Mouse (Mus musculus): ENCODE measurements around the gene AY761185.
"Not testable (repeated sequence)": the region's sequence is repeated elsewhere in the genome, so short reads cannot be mapped to it uniquely, and the experiment has no call there.

Gene AY761185

DNA sequence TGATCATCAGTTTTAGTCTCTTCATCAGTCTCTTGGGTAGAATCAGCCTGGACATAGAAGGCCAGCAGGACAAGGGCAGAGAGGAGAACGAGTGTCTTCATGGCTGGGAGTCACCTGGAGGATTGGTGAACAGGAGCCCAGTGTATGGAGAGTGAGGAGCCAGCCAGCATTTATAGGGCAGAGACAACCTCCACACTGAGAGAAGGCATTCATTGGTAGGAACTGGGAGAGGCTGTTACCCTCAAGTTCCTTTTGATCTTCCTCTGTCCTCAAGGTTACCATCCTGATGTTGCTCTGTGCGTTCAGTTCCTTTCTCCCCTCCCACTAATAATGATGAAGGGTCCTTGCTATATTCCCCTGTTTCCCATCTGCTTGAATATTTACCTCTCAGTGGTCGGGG is at the start of gene AY761185:
AY761185 (minus strand) TSS at position 101 of the 400 bp plus-strand sequence.
- no peak for DNase-seq (ENCODE audit: low read depth, low spot score)

- DNase-seq (ENCODE audit: low read depth, low spot score), result not testable (repeated sequence)
These were observed 49.5 kb upstream of the AY761185 start for GRCm38 (mm10) chr8:20994042-20994441.

DNA sequence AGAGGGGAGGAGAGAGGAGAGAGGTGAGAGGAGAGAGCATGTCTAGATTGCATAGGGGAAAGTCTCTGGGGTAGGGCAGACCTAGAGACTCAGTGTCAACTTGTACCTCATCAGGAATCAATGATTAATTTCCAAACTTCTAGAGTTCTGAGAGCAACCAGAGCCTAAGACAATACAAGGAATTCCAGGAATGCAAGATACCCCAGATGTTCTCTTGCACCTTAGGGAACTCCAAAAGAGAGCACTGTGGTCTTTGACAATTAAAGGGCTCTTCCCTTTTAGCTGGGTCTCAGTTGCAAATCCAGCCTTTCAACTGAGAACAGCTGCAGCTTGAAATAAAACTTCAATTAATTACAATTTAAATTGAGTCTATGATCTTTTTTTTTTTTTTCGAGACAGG is 35.3 kb upstream of the AY761185 start:
- DNase-seq (ENCODE audit: low read depth, low spot score), result no peak

GRCm38 (mm10) chr8:20964531-20964930 is 20.0 kb upstream of the AY761185 start:
- no peak for DNase-seq (ENCODE audit: low read depth, low spot score)

DNA sequence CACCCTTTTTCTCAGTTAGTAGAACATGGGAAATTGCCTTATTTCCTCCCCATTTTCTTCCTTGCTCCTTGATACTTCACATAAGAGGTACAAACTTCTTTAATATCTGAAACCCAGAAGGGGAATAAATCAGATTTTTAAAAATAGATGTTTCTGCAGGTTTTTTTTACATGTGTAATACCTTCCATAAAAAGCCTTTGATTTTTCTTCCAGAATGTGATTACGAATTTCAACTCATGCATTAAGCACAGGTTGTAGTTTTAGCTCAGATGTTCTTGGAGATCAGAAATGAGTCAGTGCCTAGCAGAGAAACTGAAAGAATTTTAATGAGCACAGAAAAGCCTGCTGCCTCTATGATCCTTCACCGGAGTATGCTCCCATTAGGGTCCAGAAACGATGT is 22.5 kb downstream of the AY761185 start, which contains the start of gene Gm6040:
Gm6040 (minus strand) TSS at position 101 of the 400 bp plus-strand sequence.
- DNase-seq (ENCODE audit: low read depth, low spot score), result no peak

DNA sequence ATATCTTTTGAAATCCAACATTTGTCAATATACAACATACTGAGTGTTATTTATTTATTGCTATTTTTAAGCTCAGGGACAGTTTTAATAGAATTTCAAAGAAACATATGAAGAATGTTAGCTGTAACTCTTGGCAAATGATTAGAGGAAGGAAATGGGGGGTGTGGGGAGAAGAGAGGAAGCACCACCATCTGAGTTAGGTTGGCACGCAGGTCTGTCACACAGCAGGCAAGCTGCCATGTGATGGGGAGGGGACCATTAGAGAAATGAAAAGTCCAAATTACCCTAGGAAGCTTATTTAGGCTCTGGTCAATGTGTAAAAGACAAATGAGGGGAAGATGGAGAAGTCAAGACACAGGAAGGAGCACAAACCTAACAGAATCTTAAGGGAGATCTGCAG is 32.2 kb downstream of the AY761185 start:
- no peak for DNase-seq (ENCODE audit: low read depth, low spot score)

- no peak for DNase-seq (ENCODE audit: low read depth, low spot score)
These were observed 36.3 kb downstream of the AY761185 start for GRCm38 (mm10) chr8:20908256-20908655.

DNA sequence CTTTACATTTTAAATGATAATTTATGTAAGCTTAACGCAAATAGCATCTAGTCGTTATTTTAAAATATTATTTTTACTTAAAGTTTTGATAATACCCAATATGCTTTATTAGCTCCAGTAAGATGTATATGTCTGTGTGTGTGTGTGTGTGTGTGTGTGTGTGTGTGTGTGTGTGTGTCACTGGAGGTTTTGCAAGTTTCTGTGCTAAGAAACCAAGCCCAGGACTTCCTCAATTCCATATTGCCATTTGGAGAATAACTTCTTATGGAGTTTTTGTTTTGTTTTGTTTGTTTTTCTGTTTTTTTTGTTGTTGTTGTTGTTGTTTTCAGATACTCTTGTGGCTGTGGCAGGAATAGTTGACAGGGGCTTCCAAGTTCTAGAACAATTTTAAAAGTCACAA is 37.4 kb downstream of the AY761185 start:
- DNase-seq (ENCODE audit: low read depth, low spot score), result no peak

DNA sequence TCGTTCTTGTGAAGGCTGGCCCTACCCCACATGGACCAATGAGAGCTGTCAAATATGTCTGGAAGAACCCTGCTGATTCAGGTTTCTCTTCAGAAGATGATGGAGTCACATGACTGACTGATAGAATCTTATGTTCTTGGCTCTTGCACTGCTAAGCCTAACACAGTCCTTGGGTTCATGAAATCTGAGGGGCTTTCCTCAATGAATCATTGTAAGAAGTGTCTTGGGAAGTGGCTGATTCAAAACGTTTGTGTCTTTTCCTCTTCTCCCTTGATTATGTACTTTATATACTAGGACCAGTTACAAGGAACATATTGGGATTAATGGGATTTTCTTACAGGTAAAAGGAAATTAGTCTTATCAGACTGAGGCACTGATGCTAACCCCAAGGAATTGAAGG is 42.0 kb downstream of the AY761185 start, which contains the start of gene Gm15056:
Gm15056 (minus strand) TSS at position 101 of the 400 bp plus-strand sequence.
- no peak for DNase-seq (ENCODE audit: low read depth, low spot score)

Measured in CD4-positive, CD25-positive, alpha-beta regulatory T cell, adult 2 months (primary cell).